Mouse (Mus musculus) kidney, adult 8-10 months (tissue): Measurements from ENCODE around the gene Klk4.

Experiments
- DNase-seq, 2 experiments: peaks; one replicate each; pipeline ENCODE4 v3.0.0; 2022

Gene Klk4

GRCm38 (mm10) chr7:43880912-43881311, at the start of gene Klk4:
Gene Klk4 (plus strand): TSS chr7:43881160.
- no peak for DNase-seq

GRCm38 (mm10) chr7:43841701-43842100, 39.3 kb upstream of the Klk4 start, which contains the start of gene Klk5:
Gene Klk5 (plus strand): TSS chr7:43841971.
- DNase-seq: no peak

- DNase-seq: no peak
These were observed 37.2 kb upstream of the Klk4 start for GRCm38 (mm10) chr7:43843801-43844200.

GRCm38 (mm10) chr7:43851616-43852015, 29.3 kb upstream of the Klk4 start:
- DNase-seq: no peak

GRCm38 (mm10) chr7:43854642-43855380, 26.1 kb upstream of the Klk4 start:
- DNase-seq: no peak

GRCm38 (mm10) chr7:43855709-43856108, 25.3 kb upstream of the Klk4 start:
- no peak for DNase-seq

- no peak for DNase-seq
These were observed 24.7 kb upstream of the Klk4 start for GRCm38 (mm10) chr7:43856307-43856706.

GRCm38 (mm10) chr7:43857501-43857900, 23.5 kb upstream of the Klk4 start:
- DNase-seq: no peak

- no peak for DNase-seq
These were observed 20.5 kb upstream of the Klk4 start for GRCm38 (mm10) chr7:43860411-43860810.

GRCm38 (mm10) chr7:43873237-43873636, 7.7 kb upstream of the Klk4 start:
- DNase-seq: peak; percentile 37 to 83

- DNase-seq: no peak
These were observed 7.3 kb upstream of the Klk4 start for GRCm38 (mm10) chr7:43873674-43874073.

- DNase-seq: no peak
These were observed 6.0 kb upstream of the Klk4 start for GRCm38 (mm10) chr7:43874868-43875375.

GRCm38 (mm10) chr7:43876444-43876843, 4.5 kb upstream of the Klk4 start:
- no peak for DNase-seq

GRCm38 (mm10) chr7:43878281-43878680, 2.7 kb upstream of the Klk4 start:
- no peak for DNase-seq

GRCm38 (mm10) chr7:43882346-43882745, 1.4 kb downstream of the Klk4 start:
- DNase-seq: no peak

GRCm38 (mm10) chr7:43882811-43883210, 1.9 kb downstream of the Klk4 start:
- DNase-seq: no peak

- peak in 1 of 2 experiments; percentile 19 for DNase-seq
These were observed 2.6 kb downstream of the Klk4 start for GRCm38 (mm10) chr7:43883547-43883946.

GRCm38 (mm10) chr7:43891365-43891764, 10.4 kb downstream of the Klk4 start:
- DNase-seq: no peak

GRCm38 (mm10) chr7:43891788-43892187, 10.8 kb downstream of the Klk4 start:
- no peak for DNase-seq

- peak; percentile 77 to 92 for DNase-seq
These were observed 13.9 kb downstream of the Klk4 start for GRCm38 (mm10) chr7:43894836-43895235.

- DNase-seq: no peak
These were observed 33.9 kb downstream of the Klk4 start for GRCm38 (mm10) chr7:43914821-43915220.

- DNase-seq: no peak
These were observed 37.5 kb downstream of the Klk4 start for GRCm38 (mm10) chr7:43918426-43918825.

- DNase-seq: no peak
These were observed 37.9 kb downstream of the Klk4 start for GRCm38 (mm10) chr7:43918871-43919270.

- peak; percentile 54 to 73 for DNase-seq
These were observed 38.8 kb downstream of the Klk4 start for GRCm38 (mm10) chr7:43919559-43920451.
